Mouse (Mus musculus) heart, postnatal 0 days (tissue): ENCODE measurements around the gene Gm28897.
"Not testable (repeated sequence)": the region's sequence is repeated elsewhere in the genome, so short reads cannot be mapped to it uniquely, and the experiment has no call there.

Experiments
- CTCF ChIP-seq: IDR thresholded peaks from 2 replicates; pipeline ENCODE4 v1.5.1; 2016; ENCODE audit warnings: antibody characterized with exemption, control low read depth, low read depth
- EP300 ChIP-seq: IDR thresholded peaks from 2 replicates; pipeline ENCODE4 v1.6.1; 2016; ENCODE audit warnings: antibody characterized with exemption, low read depth

DNA sequence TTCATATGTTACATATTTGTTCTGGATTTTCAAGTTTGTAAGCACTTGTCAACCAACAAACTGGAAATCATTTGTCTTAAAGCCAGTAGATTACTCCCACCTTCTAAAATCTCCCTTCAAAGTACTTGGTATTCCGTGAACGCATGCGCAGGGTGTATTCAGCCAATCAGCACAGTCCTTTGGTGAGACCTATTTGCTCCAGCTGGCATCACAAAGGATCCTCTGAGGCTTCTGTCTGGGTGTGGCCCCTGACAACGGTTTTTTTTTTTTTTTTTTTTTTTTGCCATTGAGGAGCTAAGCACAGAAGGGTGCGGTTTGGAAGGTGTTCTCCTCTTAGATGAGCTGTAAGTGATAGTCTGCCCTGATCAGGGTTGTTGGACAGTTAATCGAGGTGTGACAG lies at the start of gene Gm28897:
- not testable (repeated sequence) for TF ChIP-seq CTCF, EP300
